Mouse (Mus musculus) hindbrain, embryonic 16.5 days (tissue): Measurements from ENCODE around the gene Atxn7. TPM values are rescaled to one million over a fixed set of nuclear protein-coding genes. Genes with fewer than 3 reads are reported as not detected.
A peak's percentile ranks its signal among the peaks of the same experiment; 100 is the strongest.
"Not testable (repeated sequence)": the region's sequence is repeated elsewhere in the genome, so short reads cannot be mapped to it uniquely, and the experiment has no call there.

Experiments used
- ATAC-seq: fragments of 200-750 bp; cut with Nextera tagmentation; 2 replicates; pipeline ENCODE4 v1.8.0; 2017; ENCODE audit warnings: moderate TSS enrichment, moderate library complexity
- H3K27ac ChIP-seq: fragments of 300-500 bp; sonication (generic); 2 replicates; pipeline ENCODE4 v1.5.1; 2014; ENCODE audit warnings: low read depth, mild to moderate bottlenecking, control low read depth, low read length, moderate library complexity
- H3K27me3 ChIP-seq: fragments of 300-500 bp; sonication (generic); replicated peaks from 2 replicates; pipeline ENCODE4 v1.6.1; 2014; ENCODE audit warnings: low read length; ENCODE audit not compliant: control insufficient read depth, insufficient read depth
- H3K36me3 ChIP-seq: fragments of 300-500 bp; sonication (generic); 2 replicates; pipeline ENCODE4 v1.6.1; 2014; ENCODE audit warnings: mild to moderate bottlenecking, low read length, moderate library complexity, mixed read lengths; ENCODE audit not compliant: control insufficient read depth, insufficient read depth
- H3K4me1 ChIP-seq: fragments of 300-500 bp; sonication (generic); 2 replicates; pipeline ENCODE4 v1.6.1; 2014; ENCODE audit warnings: low read depth, low read length; ENCODE audit not compliant: control insufficient read depth, insufficient read depth
- H3K4me2 ChIP-seq: fragments of 300-500 bp; sonication (generic); 2 replicates; pipeline ENCODE4 v1.6.1; 2014; ENCODE audit warnings: mild to moderate bottlenecking, low read length, control low read depth, moderate library complexity
- H3K4me3 ChIP-seq: fragments of 300-500 bp; sonication (generic); 2 replicates; pipeline ENCODE4 v1.5.1; 2014; ENCODE audit warnings: mild to moderate bottlenecking, low read length, control low read depth, moderate library complexity
- H3K9ac ChIP-seq: fragments of 300-500 bp; sonication (generic); 2 replicates; pipeline ENCODE4 v1.6.1; 2014; ENCODE audit warnings: low read depth, mild to moderate bottlenecking, control low read depth, low read length, moderate library complexity
- H3K9me3 ChIP-seq: fragments of 300-500 bp; sonication (generic); 2 replicates; pipeline ENCODE4 v1.6.1; 2014; ENCODE audit warnings: mild to moderate bottlenecking, low read length, moderate library complexity; ENCODE audit not compliant: control insufficient read depth
- WGBS: fragments of 180-500 bp; shearing (Covaris S2); extraction: QIAGEN DNeasy Blood & Tissue Kit; methylation state at CpG from one replicate; pipeline ENCODE4 v1.1.7; 2014; 5-methylcytosine and 5-hydroxymethylcytosine counted together
- polyA plus RNA-seq: library from polyadenylated mRNA; unstranded; fragments of >200 nt; fragmentation: Nextera tagmentation; extraction: Ambion mirVana; gene quantifications from 2 replicates; pipeline ENCODE4 v1.2.1, GENCODE M21; 2015

Atxn7 gene
- polyA plus RNA-seq, 1 experiment from 2014 or later, result 3.1 TPM

DNA sequence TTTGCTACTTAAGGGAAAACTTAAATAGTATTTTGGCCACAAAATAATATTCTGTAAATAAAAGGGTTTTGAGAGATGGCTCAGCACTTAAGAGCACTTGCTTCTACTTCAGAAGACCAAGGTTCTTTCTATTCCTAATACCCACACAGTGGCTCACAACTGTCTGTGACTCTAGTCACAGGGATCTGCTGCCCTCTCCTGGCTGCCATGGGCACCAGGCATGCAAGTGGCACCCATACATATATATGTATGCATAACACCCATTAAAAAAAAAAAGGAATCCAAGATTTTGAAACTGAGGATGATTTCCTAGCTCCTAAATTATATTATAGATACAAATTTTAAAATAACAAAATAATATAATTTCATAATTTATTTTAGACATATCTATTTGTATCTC lies 10.8 kb upstream of the Atxn7 start:
- no peaks in the 10 kb centered on the region for H3K27me3 ChIP-seq
- peaks cover 22% of the 10 kb centered on the region for H3K36me3 ChIP-seq
- H3K9me3 ChIP-seq, result no peaks in the 10 kb centered on the region
- H3K4me1 ChIP-seq, result no peaks in the 10 kb centered on the region
- peak; percentile 69; the same call in 1 of the 2 replicates for ATAC-seq
- H3K4me2 ChIP-seq, result no peak overlapping the region
- no peak overlapping the region for H3K9ac ChIP-seq
- no peak overlapping the region for H3K4me3 ChIP-seq
- no peak overlapping the region for H3K27ac ChIP-seq

GRCm38 (mm10) chr14:13952151-13952550 lies 9.1 kb upstream of the Atxn7 start:
- not testable (repeated sequence) for ATAC-seq, H3K4me3 ChIP-seq, H3K9me3 ChIP-seq, H3K27ac ChIP-seq, H3K4me2 ChIP-seq, H3K4me1 ChIP-seq, H3K9ac ChIP-seq, H3K27me3 ChIP-seq
- peaks cover 22% of the 10 kb centered on the region for H3K36me3 ChIP-seq
- WGBS, result 94% methylated on average over 3 of the region's 3 CpGs

DNA sequence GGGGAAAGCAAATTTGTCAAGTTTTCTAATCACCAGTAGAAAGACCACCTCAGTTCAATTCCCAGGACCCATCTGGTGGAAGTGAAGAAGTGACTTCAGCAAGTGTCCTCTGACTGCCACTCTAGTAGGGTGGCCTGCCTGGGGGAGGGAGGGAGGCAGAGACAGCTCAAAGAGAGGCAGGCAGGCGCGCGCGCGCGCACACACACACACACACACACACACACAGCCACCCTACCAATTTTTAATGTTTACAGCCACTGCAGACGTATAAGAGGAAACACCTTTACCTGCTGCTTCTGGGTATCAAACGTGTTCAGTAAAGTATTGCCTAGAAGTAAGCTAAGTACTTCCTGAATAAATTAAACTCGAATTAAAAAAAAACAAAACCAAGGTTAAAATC lies 1.2 kb upstream of the Atxn7 start:
- Histone ChIP-seq H3K36me3 (no peaks in the 10 kb centered on the region), H3K9ac (peak overlapping the region; percentile 100), H3K27ac (peak overlapping the region; percentile 86), H3K27me3 (no peaks in the 10 kb centered on the region), H3K4me1 (peaks cover 19% of the 10 kb centered on the region), H3K4me2 (peak overlapping the region; percentile 78), H3K4me3 (peak overlapping the region; percentile 98), H3K9me3 (no peaks in the 10 kb centered on the region)
- ATAC-seq, result peak; percentile 46
- WGBS, result 0% methylated on average over 9 of the region's 9 CpGs

GRCm38 (mm10) chr14:13960482-13961325 lies 536 bp upstream of the Atxn7 start:
- Histone ChIP-seq H3K36me3 (no peaks in the 10 kb centered on the region), H3K27me3 (no peaks in the 10 kb centered on the region), H3K9ac (peak overlapping the region; percentile 100), H3K4me2 (peak overlapping the region; percentile 78), H3K27ac (peak overlapping the region; percentile 86), H3K4me3 (peak overlapping the region; percentile 98), H3K9me3 (no peaks in the 10 kb centered on the region), H3K4me1 (peaks cover 19% of the 10 kb centered on the region)
- WGBS, result under 1% methylated on average over 63 of the region's 75 CpGs
- ATAC-seq, result peak; percentile 88

GRCm38 (mm10) chr14:13962476-13962875 lies 1.2 kb downstream of the Atxn7 start:
- Histone ChIP-seq H3K27ac (no peak overlapping the region), H3K9me3 (no peaks in the 10 kb centered on the region), H3K27me3 (no peaks in the 10 kb centered on the region), H3K36me3 (no peaks in the 10 kb centered on the region), H3K4me2 (no peak overlapping the region), H3K4me3 (no peak overlapping the region), H3K4me1 (peaks cover 19% of the 10 kb centered on the region), H3K9ac (no peak overlapping the region)
- ATAC-seq, result no peak
- WGBS, result 92% methylated on average over 6 of the region's 6 CpGs

DNA sequence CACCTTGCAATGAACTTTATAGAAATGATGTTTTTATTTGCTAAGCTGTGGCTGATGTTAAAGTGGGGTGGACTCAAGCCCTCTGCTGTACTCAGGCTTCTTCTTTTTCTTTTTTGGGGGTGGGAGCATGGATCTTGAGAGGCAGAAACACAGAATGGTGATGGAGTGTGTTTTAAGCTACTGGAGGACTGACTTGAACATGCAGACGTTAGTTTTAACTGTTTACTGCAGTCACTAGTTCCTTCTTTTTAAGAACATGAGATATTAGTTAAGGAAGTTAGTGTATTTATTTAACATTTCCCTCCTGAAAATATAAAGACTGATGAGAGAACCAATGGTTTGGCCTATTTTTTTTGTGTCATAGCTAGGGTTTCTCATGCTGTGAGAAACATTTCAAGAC lies 2.3 kb downstream of the Atxn7 start:
- H3K9me3 ChIP-seq, result no peaks in the 10 kb centered on the region
- no peaks in the 10 kb centered on the region for H3K36me3 ChIP-seq
- H3K4me1 ChIP-seq, result peaks cover 15% of the 10 kb centered on the region
- no peak overlapping the region for H3K4me3 ChIP-seq
- no peaks in the 10 kb centered on the region for H3K27me3 ChIP-seq
- WGBS, result 97% methylated on average over 1 of the region's 1 CpGs
- no peak overlapping the region for H3K4me2 ChIP-seq
- no peak overlapping the region for H3K9ac ChIP-seq
- ATAC-seq, result no peak
- no peak overlapping the region for H3K27ac ChIP-seq

DNA sequence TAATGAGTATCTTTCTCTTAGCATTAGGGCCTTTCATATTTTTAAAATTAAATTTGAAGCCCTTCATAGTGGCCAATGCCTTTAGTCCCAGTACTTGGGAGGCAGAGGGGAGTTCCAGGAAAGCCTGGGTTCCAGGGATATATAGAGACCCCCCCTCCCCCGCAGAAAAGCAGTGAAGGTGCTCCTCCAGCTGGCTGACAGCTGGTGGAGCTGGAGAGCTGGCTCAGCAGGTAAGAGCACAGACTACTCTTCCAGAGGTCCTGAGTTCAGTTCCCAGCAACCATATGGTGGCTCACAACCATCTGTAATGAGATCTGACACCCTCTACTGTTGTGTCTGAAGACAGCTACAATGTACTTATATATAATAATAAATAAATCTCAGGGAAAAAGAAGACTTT lies 6.4 kb downstream of the Atxn7 start:
- no peak overlapping the region for H3K9ac ChIP-seq
- 28% methylated on average over 1 of the region's 1 CpGs for WGBS
- no peak overlapping the region for H3K4me3 ChIP-seq
- H3K9me3 ChIP-seq, result no peaks in the 10 kb centered on the region
- H3K27ac ChIP-seq, result no peak overlapping the region
- H3K36me3 ChIP-seq, result no peaks in the 10 kb centered on the region
- no peak overlapping the region for H3K4me2 ChIP-seq
- ATAC-seq, result no peak
- H3K4me1 ChIP-seq, result no peaks in the 10 kb centered on the region
- H3K27me3 ChIP-seq, result no peaks in the 10 kb centered on the region

DNA sequence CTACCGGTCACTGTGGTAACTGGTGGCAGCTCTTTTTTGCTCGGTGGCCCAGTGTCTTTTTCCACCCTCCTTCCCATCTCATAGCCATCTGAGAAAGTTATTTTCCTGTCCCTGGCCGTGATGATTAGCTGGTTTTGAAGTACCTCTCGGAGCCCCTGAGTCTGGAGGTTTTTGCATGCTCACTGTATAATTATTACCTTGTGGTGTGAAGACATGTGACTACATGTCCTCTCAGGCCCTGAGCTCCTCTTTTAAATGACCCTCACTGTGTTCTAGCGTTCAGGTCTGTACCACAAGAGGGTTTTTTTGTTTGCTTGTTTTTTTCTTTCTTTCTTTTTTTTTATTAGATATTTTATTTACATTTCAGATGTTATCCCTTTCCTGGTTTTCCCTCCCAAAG lies 7.2 kb downstream of the Atxn7 start:
- Histone ChIP-seq H3K27ac (no peak overlapping the region), H3K27me3 (no peaks in the 10 kb centered on the region), H3K9ac (no peak overlapping the region), H3K4me2 (no peak overlapping the region), H3K36me3 (no peaks in the 10 kb centered on the region), H3K4me1 (no peaks in the 10 kb centered on the region), H3K9me3 (no peaks in the 10 kb centered on the region), H3K4me3 (no peak overlapping the region)
- ATAC-seq, result no peak
- 88% methylated on average over 5 of the region's 5 CpGs for WGBS

- no peaks in the 10 kb centered on the region for H3K36me3 ChIP-seq
- no peak for ATAC-seq
- no peak overlapping the region for H3K27ac ChIP-seq
- H3K4me2 ChIP-seq, result no peak overlapping the region
- no peaks in the 10 kb centered on the region for H3K27me3 ChIP-seq
- WGBS, result 89% methylated on average over 3 of the region's 3 CpGs
- H3K4me3 ChIP-seq, result no peak overlapping the region
- no peaks in the 10 kb centered on the region for H3K9me3 ChIP-seq
- no peak overlapping the region for H3K9ac ChIP-seq
- no peaks in the 10 kb centered on the region for H3K4me1 ChIP-seq
These were observed 9.3 kb downstream of the Atxn7 start for GRCm38 (mm10) chr14:13970513-13970912.
